Mouse (Mus musculus) gastrocnemius, adult 2 months (tissue): ENCODE data around the gene Specc1l. TPM values are rescaled to one million over a fixed set of nuclear protein-coding genes. Genes with fewer than 3 reads are reported as not detected.
A peak's percentile ranks its signal among the peaks of the same experiment; 100 is the strongest.

Experiments used
- DNase-seq: peaks from one replicate; pipeline ENCODE4 v3.0.0; 2022
- H3K27ac ChIP-seq: fragments of 200-600 bp; 2 replicates; pipeline ENCODE4 v1.8.1; 2022; ENCODE audit warnings: mild to moderate bottlenecking
- H3K4me3 ChIP-seq: fragments of 200-600 bp; 2 replicates; pipeline ENCODE4 v1.8.1; 2022; ENCODE audit warnings: mild to moderate bottlenecking, moderate library complexity
- CTCF ChIP-seq: fragments of 200-600 bp; IDR thresholded peaks from 2 replicates; pipeline ENCODE4 v1.8.1; 2022; ENCODE audit warnings: antibody characterized with exemption, mild to moderate bottlenecking, moderate library complexity
- intact Hi-C: fragments of 180-260 bp; cut with DNase I; formaldehyde crosslinking; loops from one replicate; pipeline ENCODE4 v1.15.1; 2025
- total RNA-seq, 2 experiments: library from RNA; stranded (reverse); gene quantifications; 2 replicates each; pipeline ENCODE4 v1.2.3; 2021

Gene Specc1l
- total RNA-seq, 2 experiments from 2014 or later, result 43.1 to 44.8 TPM

- DNase-seq, result no peak
- Histone ChIP-seq H3K27ac (peak overlapping the region; percentile 38; the same call in 1 of the 2 replicates), H3K4me3 (no peak overlapping the region)
- intact Hi-C loops, result no loop called here
- TF ChIP-seq CTCF, result no peak
Measured at GRCm38 (mm10) chr10:75314190-75314980, 102.5 kb downstream of the Specc1l start.

- Histone ChIP-seq H3K27ac (no peak overlapping the region), H3K4me3 (no peak overlapping the region)
- TF ChIP-seq CTCF, result no peak
- no peak for DNase-seq
- intact Hi-C loops, result loop anchor here (2.0 to 5.0 kb wide), 2 partner anchors 77 to 171 kb away; no protein-coding TSS in a partner anchor
Measured at GRCm38 (mm10) chr10:75315756-75316155, 103.9 kb downstream of the Specc1l start.

GRCm38 (mm10) chr10:75316472-75316871, 104.6 kb downstream of the Specc1l start:
- TF ChIP-seq CTCF, result no peak
- Histone ChIP-seq H3K27ac (peak overlapping the region; percentile 86), H3K4me3 (peak overlapping the region; percentile 80)
- intact Hi-C loops, result loop anchor here (2.0 to 5.0 kb wide), 2 partner anchors 76 to 170 kb away; no protein-coding TSS in a partner anchor
- DNase-seq, result no peak

GRCm38 (mm10) chr10:75316872-75316907, 104.8 kb downstream of the Specc1l start, which contains the start of gene Adora2a:
Gene Adora2a, plus strand, starts transcription at chr10:75316877.
- peak within 1 kb of the TSS; percentile 86 for H3K27ac ChIP-seq
- H3K4me3 ChIP-seq, result peak within 1 kb of the TSS; percentile 80
- intact Hi-C loops, result loop anchor here (2.0 to 5.0 kb wide), 2 partner anchors 76 to 170 kb away; no protein-coding TSS in a partner anchor
- no peak for TF ChIP-seq CTCF
- DNase-seq, result no peak

- peak; percentile 80 for DNase-seq
- Histone ChIP-seq H3K4me3 (peak overlapping the region; percentile 80), H3K27ac (peak overlapping the region; percentile 86)
- peak; percentile 93 for TF ChIP-seq CTCF
- intact Hi-C loops, result loop anchor here (1.0 to 5.0 kb wide), 3 partner anchors 75 to 170 kb away; no protein-coding TSS in a partner anchor
Measured at GRCm38 (mm10) chr10:75316908-75317761, 105.3 kb downstream of the Specc1l start.

DNA sequence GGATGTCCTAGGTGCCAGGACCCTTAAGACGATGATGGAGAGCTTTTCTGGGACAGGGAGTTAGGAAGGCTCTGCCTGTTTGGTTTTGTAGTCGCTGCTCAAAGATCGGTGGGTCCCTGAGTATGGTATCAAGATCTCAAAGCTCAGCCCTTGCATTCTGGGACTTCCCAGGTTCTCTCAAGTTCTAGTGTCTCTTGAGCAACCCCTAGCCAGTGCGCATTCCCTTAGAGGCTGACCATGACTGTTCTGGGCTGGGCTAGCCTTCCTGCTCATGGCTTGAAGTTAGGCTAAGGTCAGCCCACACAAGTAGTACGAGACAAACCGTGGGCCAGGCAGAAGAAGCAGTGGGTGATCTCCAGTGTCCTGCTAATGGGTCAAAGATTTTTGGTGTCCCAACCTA, 106.3 kb downstream of the Specc1l start:
- peak overlapping the region; percentile 80 for H3K4me3 ChIP-seq
- intact Hi-C loops, result loop anchor here (5.0 kb wide), 1 partner anchor 74 kb away; no protein-coding TSS in a partner anchor
- peak overlapping the region; percentile 86 for H3K27ac ChIP-seq
- no peak for DNase-seq
- no peak for TF ChIP-seq CTCF

GRCm38 (mm10) chr10:75320321-75320720, 108.4 kb downstream of the Specc1l start:
- no peak for DNase-seq
- TF ChIP-seq CTCF, result no peak
- Histone ChIP-seq H3K4me3 (no peak overlapping the region), H3K27ac (no peak overlapping the region)
- intact Hi-C loops, result no loop called here

DNA sequence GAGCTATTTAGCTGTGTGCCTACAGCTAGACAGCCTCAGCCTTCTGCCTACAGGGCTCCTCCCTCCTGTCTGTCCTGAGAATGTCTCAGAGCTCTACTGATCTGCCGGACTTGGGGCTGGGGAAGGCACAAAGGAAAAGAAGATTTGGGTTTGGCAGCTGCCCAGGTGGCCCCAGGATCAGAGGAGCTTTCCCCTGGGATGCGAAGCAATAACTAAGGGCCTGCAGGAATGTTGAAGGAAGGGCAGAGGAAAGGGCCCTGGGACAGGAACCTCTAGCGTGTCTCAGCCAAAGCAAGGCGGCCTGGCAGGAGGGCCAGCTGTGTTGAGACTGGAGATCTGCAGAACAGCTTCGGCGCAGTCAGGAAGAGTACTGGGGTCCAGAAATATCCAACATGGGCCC, 111.1 kb downstream of the Specc1l start:
- intact Hi-C loops, result no loop called here
- TF ChIP-seq CTCF, result no peak
- Histone ChIP-seq H3K4me3 (no peak overlapping the region), H3K27ac (peak overlapping the region; percentile 38; the same call in 1 of the 2 replicates)
- DNase-seq, result peak; percentile 41

DNA sequence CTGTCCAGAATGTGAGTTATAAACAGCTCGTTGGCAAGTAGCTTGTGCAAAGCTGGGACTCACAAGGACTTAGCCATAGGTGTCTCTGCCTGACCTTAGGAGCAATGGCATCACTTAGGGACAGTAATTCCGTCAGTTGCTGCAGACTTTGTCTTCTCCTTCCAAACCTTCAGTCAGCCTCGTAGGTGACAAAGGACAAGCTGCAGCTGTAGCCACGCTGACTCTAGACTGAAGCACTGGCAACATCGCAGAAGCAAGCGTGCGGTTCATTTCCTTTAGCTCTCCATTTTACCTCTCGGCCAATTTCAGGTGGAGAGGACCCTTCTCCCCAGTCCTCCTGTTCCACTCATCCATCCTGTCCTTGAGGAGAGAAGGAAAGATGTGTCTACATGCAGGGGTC, 112.1 kb downstream of the Specc1l start:
- intact Hi-C loops, result no loop called here
- no peak for DNase-seq
- no peak for TF ChIP-seq CTCF

DNA sequence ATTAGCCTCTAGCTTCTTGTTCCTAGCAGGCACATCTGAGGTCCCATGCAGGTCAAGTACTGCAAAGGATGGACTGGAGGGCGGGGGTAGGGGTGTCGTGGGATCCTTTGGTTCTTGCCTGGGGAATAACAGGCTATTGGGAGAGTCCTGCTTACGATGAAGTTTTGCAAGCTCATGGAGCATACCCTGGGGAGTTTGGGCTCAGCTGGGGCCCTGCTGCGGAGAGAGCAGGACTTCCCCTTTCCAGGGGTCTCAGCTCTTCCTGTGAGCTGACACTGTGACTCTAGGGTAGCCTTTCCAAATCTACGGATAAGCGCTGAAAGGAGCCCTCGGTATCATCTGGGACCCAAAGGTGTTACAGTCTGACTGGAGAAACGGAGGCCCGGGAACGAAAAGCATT, 112.5 kb downstream of the Specc1l start:
- intact Hi-C loops, result no loop called here
- Histone ChIP-seq H3K27ac (no peak overlapping the region), H3K4me3 (no peak overlapping the region)
- no peak for TF ChIP-seq CTCF
- DNase-seq, result no peak

More for the DNA sequence above, 112.1 kb downstream of the Specc1l start:
- Histone ChIP-seq H3K27ac (peak overlapping the region; percentile 38; the same call in 1 of the 2 replicates), H3K4me3 (no peak overlapping the region)

- intact Hi-C loops, result no loop called here
- no peak overlapping the region for H3K27ac ChIP-seq
- no peak overlapping the region for H3K4me3 ChIP-seq
- DNase-seq, result no peak
- no peak for TF ChIP-seq CTCF
Measured at GRCm38 (mm10) chr10:75325821-75326220, 113.9 kb downstream of the Specc1l start.

- H3K27ac ChIP-seq, result no peak overlapping the region
- intact Hi-C loops, result no loop called here
- no peak for DNase-seq
- TF ChIP-seq CTCF, result no peak
- H3K4me3 ChIP-seq, result no peak overlapping the region
Measured at GRCm38 (mm10) chr10:75326553-75326952, 114.7 kb downstream of the Specc1l start.

DNA sequence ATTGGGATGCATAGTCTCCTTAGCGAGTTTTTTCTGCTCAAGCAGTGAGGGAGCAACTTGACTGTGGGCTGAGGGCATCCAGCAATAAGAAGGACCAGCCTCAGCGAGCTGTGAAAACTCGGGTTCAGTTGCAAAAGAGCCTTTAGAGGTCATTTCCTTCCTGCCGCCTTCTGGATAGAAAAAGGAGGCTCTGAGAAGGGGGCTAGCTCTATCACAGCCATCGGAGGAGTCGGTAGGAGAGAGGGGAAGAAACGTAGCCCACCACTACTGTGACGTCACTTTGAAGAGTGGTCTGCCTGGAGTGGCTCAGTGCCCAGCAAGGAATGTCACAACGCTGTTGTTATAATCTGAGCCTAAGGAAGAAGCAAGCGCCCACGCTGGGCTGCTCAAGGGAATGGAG, 115.2 kb downstream of the Specc1l start:
- H3K4me3 ChIP-seq, result no peak overlapping the region
- no peak for DNase-seq
- peak overlapping the region; percentile 38; the same call in 1 of the 2 replicates for H3K27ac ChIP-seq
- TF ChIP-seq CTCF, result no peak
- intact Hi-C loops, result no loop called here
